Mouse (Mus musculus) heart, embryonic 14.5 days (tissue): ENCODE measurements around the gene Sema3g. TPM values are rescaled to one million over a fixed set of nuclear protein-coding genes. Genes with fewer than 3 reads are reported as not detected.
A peak's percentile ranks its signal among the peaks of the same experiment; 100 is the strongest.

Experiments
- ATAC-seq: fragments of 200-750 bp; cut with Nextera tagmentation; 2 replicates; pipeline ENCODE4 v1.8.0; 2017; ENCODE audit warnings: low read depth, moderate TSS enrichment; ENCODE audit not compliant: insufficient number of reproducible peaks, insufficient read depth, low FRiP score
- H3K27ac ChIP-seq, 2 experiments: fragments of 200-500 bp in 1 of 2; fragments of 300-500 bp in 1 of 2; sonication (generic) in 1 of 2; replicated peaks in 1 of 2; 2 replicates each; pipeline ENCODE4 v1.5.1; 2012 to 2014; ENCODE audit warnings: low read depth in 2 of 2, low read length in 2 of 2, control low read depth in 1 of 2, mild to moderate bottlenecking in 1 of 2, mixed read lengths in 1 of 2; ENCODE audit not compliant: control insufficient read depth in 1 of 2, insufficient read depth in 1 of 2
- H3K27me3 ChIP-seq: fragments of 300-500 bp; sonication (generic); 2 replicates; pipeline ENCODE4 v1.6.1; 2014; ENCODE audit warnings: mild to moderate bottlenecking, low read length, control low read depth; ENCODE audit not compliant: control insufficient read depth, insufficient read depth
- H3K36me3 ChIP-seq: fragments of 300-500 bp; sonication (generic); 2 replicates; pipeline ENCODE4 v1.6.1; 2014; ENCODE audit warnings: mild to moderate bottlenecking, control low read depth, low read length, mixed read lengths; ENCODE audit not compliant: control insufficient read depth, insufficient read depth
- H3K4me1 ChIP-seq, 2 experiments: fragments of 200-500 bp in 1 of 2; fragments of 300-500 bp in 1 of 2; sonication (generic) in 1 of 2; 2 replicates each; pipeline ENCODE4 v1.6.1; 2012 to 2014; ENCODE audit warnings: low read length in 2 of 2, control low read depth in 1 of 2, mixed read lengths in 1 of 2; ENCODE audit not compliant: control insufficient read depth in 2 of 2, insufficient read depth in 2 of 2
- H3K4me2 ChIP-seq: fragments of 300-500 bp; sonication (generic); 2 replicates; pipeline ENCODE4 v1.6.1; 2014; ENCODE audit warnings: mild to moderate bottlenecking, low read length
- H3K4me3 ChIP-seq, 2 experiments: fragments of 200-500 bp in 1 of 2; fragments of 300-500 bp in 1 of 2; sonication (generic) in 1 of 2; 2 replicates each; pipeline ENCODE4 v1.5.1; 2012 to 2014; ENCODE audit warnings: low read length in 2 of 2, mild to moderate bottlenecking in 2 of 2, control low read depth in 1 of 2, low read depth in 1 of 2, moderate library complexity in 1 of 2; ENCODE audit not compliant: control insufficient read depth in 1 of 2, insufficient read depth in 1 of 2
- H3K9ac ChIP-seq: fragments of 300-500 bp; sonication (generic); 2 replicates; pipeline ENCODE4 v1.6.1; 2014; ENCODE audit warnings: mild to moderate bottlenecking, low read length
- H3K9me3 ChIP-seq: fragments of 300-500 bp; sonication (generic); 2 replicates; pipeline ENCODE4 v1.6.1; 2016; ENCODE audit warnings: low read length, control low read depth; ENCODE audit not compliant: control insufficient read depth
- WGBS: fragments of 180-500 bp; shearing (Covaris S2); extraction: QIAGEN DNeasy Blood & Tissue Kit; methylation state at CpG from one replicate; pipeline ENCODE4 v1.1.7; 2014; 5-methylcytosine and 5-hydroxymethylcytosine counted together
- polyA plus RNA-seq: library from polyadenylated mRNA; unstranded; fragments of >200 nt; fragmentation: Nextera tagmentation; extraction: Ambion mirVana; gene quantifications from 2 replicates; pipeline ENCODE4 v1.2.1, GENCODE M21; 2014

Gene Sema3g
- polyA plus RNA-seq, 1 experiment from 2014 or later = 0.23 TPM

GRCm38 (mm10) chr14:31194891-31195513 lies 22.7 kb upstream of the Sema3g start:
- 25% methylated on average over 14 of the region's 14 CpGs for WGBS
- peak; percentile 62 for ATAC-seq
- peak overlapping the region; percentile 41 for H3K4me2 ChIP-seq

GRCm38 (mm10) chr14:31195521-31195920 lies 22.1 kb upstream of the Sema3g start:
- peaks cover 91% of the 10 kb centered on the region for H3K36me3 ChIP-seq
- ATAC-seq = peak; percentile 12; the same call in 1 of the 2 replicates
- peak overlapping the region; percentile 72 to 86 for H3K27ac ChIP-seq

More at GRCm38 (mm10) chr14:31194891-31195513, 22.7 kb upstream of the Sema3g start:
- Histone ChIP-seq H3K27ac (peak overlapping the region; percentile 72 to 86), H3K4me3 (no peak overlapping the region), H3K27me3 (no peaks in the 10 kb centered on the region), H3K4me1 (peaks cover 24 to 94% of the 10 kb centered on the region in 2 experiments), H3K9ac (peak overlapping the region; percentile 58), H3K9me3 (no peaks in the 10 kb centered on the region), H3K36me3 (peaks cover 91% of the 10 kb centered on the region)

GRCm38 (mm10) chr14:31195968-31196367 lies 21.7 kb upstream of the Sema3g start:
- H3K4me2 ChIP-seq = peak overlapping the region; percentile 41; the same call in 1 of the 2 replicates
- no peaks in the 10 kb centered on the region for H3K9me3 ChIP-seq
- no peaks in the 10 kb centered on the region for H3K27me3 ChIP-seq
- no peak for ATAC-seq
- no peak overlapping the region for H3K4me3 ChIP-seq
- H3K9ac ChIP-seq = peak overlapping the region; percentile 58; the same call in 1 of the 2 replicates
- H3K36me3 ChIP-seq = peaks cover 91% of the 10 kb centered on the region
- peaks cover 24 to 93% of the 10 kb centered on the region in 2 experiments for H3K4me1 ChIP-seq
- H3K27ac ChIP-seq = peak overlapping the region; percentile 72 to 86

More at GRCm38 (mm10) chr14:31195521-31195920, 22.1 kb upstream of the Sema3g start:
- Histone ChIP-seq H3K4me1 (peaks cover 24 to 96% of the 10 kb centered on the region in 2 experiments), H3K27me3 (no peaks in the 10 kb centered on the region), H3K4me3 (no peak overlapping the region), H3K4me2 (peak overlapping the region; percentile 41), H3K9me3 (no peaks in the 10 kb centered on the region), H3K9ac (peak overlapping the region; percentile 58)
- WGBS = 75% methylated on average over 4 of the region's 4 CpGs

- Histone ChIP-seq H3K4me1 (peaks cover 17 to 74% of the 10 kb centered on the region in 2 experiments), H3K36me3 (peaks cover 91% of the 10 kb centered on the region)
Observed at GRCm38 (mm10) chr14:31197547-31198516, 19.8 kb upstream of the Sema3g start.

GRCm38 (mm10) chr14:31199599-31199998 lies 18.1 kb upstream of the Sema3g start:
- ATAC-seq = no peak
- 86% methylated on average over 7 of the region's 7 CpGs for WGBS
- Histone ChIP-seq H3K9ac (no peak overlapping the region), H3K4me2 (no peak overlapping the region), H3K9me3 (no peaks in the 10 kb centered on the region), H3K27ac (no peak overlapping the region), H3K36me3 (peaks cover 96% of the 10 kb centered on the region), H3K4me3 (no peak overlapping the region), H3K27me3 (no peaks in the 10 kb centered on the region), H3K4me1 (peaks cover 20 to 66% of the 10 kb centered on the region in 2 experiments)

More at GRCm38 (mm10) chr14:31197547-31198516, 19.8 kb upstream of the Sema3g start:
- Histone ChIP-seq H3K27me3 (no peaks in the 10 kb centered on the region), H3K4me3 (no peak overlapping the region), H3K4me2 (peak overlapping the region; percentile 14; the same call in 1 of the 2 replicates), H3K27ac (peak overlapping the region in 1 of 2 experiments; percentile 57; a peak in 3 of 4 replicates), H3K9me3 (no peaks in the 10 kb centered on the region), H3K9ac (peak overlapping the region; percentile 32; the same call in 1 of the 2 replicates)
- no peak for ATAC-seq
- WGBS = 38% methylated on average over 16 of the region's 16 CpGs

- no peaks in the 10 kb centered on the region for H3K27me3 ChIP-seq
- no peak overlapping the region for H3K4me2 ChIP-seq
- no peaks in the 10 kb centered on the region for H3K9me3 ChIP-seq
- H3K9ac ChIP-seq = no peak overlapping the region
- H3K36me3 ChIP-seq = peaks cover 93% of the 10 kb centered on the region
- no peak overlapping the region for H3K27ac ChIP-seq
- WGBS = 80% methylated on average over 3 of the region's 3 CpGs
- H3K4me3 ChIP-seq = no peak overlapping the region
- H3K4me1 ChIP-seq = peaks cover 20 to 66% of the 10 kb centered on the region in 2 experiments
- no peak for ATAC-seq
Observed at GRCm38 (mm10) chr14:31200038-31200437, 17.6 kb upstream of the Sema3g start.

- peaks cover 52% of the 10 kb centered on the region for H3K36me3 ChIP-seq
- WGBS = 51% methylated on average over 4 of the region's 4 CpGs
- ATAC-seq = no peak
Observed at GRCm38 (mm10) chr14:31204844-31205243, 12.8 kb upstream of the Sema3g start.

More at GRCm38 (mm10) chr14:31204844-31205243, 12.8 kb upstream of the Sema3g start:
- Histone ChIP-seq H3K9ac (peak overlapping the region; percentile 89), H3K9me3 (no peaks in the 10 kb centered on the region), H3K4me3 (peak overlapping the region; percentile 91 to 93), H3K27me3 (no peaks in the 10 kb centered on the region), H3K4me1 (peaks cover 13 to 35% of the 10 kb centered on the region in 2 experiments), H3K4me2 (peak overlapping the region; percentile 93), H3K27ac (peak overlapping the region; percentile 96 to 97)
